Mouse (Mus musculus) stomach, embryonic 14.5 days (tissue): ENCODE measurements around the gene Ccdc142. TPM values are rescaled to one million over a fixed set of nuclear protein-coding genes. Genes with fewer than 3 reads are reported as not detected.

Experiments
- ATAC-seq: fragments of 200-750 bp; cut with Nextera tagmentation; 2 replicates; pipeline ENCODE4 v1.8.0; 2017; ENCODE audit warnings: low read depth, moderate TSS enrichment; ENCODE audit not compliant: insufficient number of reproducible peaks, insufficient read depth, low FRiP score
- H3K27ac ChIP-seq: fragments of 300-500 bp; sonication (generic); 2 replicates; pipeline ENCODE4 v1.5.1; 2014; ENCODE audit warnings: mild to moderate bottlenecking, low read length, moderate library complexity, mixed read lengths
- H3K27me3 ChIP-seq: fragments of 300-500 bp; sonication (generic); 2 replicates; pipeline ENCODE4 v1.6.1; 2014; ENCODE audit warnings: low read length, control low read depth, mixed read lengths; ENCODE audit not compliant: control insufficient read depth, insufficient read depth
- H3K36me3 ChIP-seq: fragments of 300-500 bp; sonication (generic); 2 replicates; pipeline ENCODE4 v1.6.1; 2014; ENCODE audit warnings: mild to moderate bottlenecking, control low read depth, low read length, moderate library complexity, mixed read lengths; ENCODE audit not compliant: control insufficient read depth, insufficient read depth
- H3K4me1 ChIP-seq: fragments of 300-500 bp; sonication (generic); 2 replicates; pipeline ENCODE4 v1.6.1; 2014; ENCODE audit warnings: low read length, control low read depth, mixed read lengths; ENCODE audit not compliant: control insufficient read depth, insufficient read depth
- H3K4me2 ChIP-seq: fragments of 300-500 bp; sonication (generic); replicated peaks from 2 replicates; pipeline ENCODE4 v1.6.1; 2014; ENCODE audit warnings: low read depth, low read length, control low read depth
- H3K4me3 ChIP-seq: fragments of 300-500 bp; sonication (generic); 2 replicates; pipeline ENCODE4 v1.5.1; 2014; ENCODE audit warnings: low read depth, low read length, control low read depth
- H3K9ac ChIP-seq: fragments of 300-500 bp; sonication (generic); replicated peaks from 2 replicates; pipeline ENCODE4 v1.6.1; 2014; ENCODE audit warnings: low read depth, mild to moderate bottlenecking, control low read depth, low read length, moderate library complexity, mixed read lengths
- H3K9me3 ChIP-seq: fragments of 300-500 bp; sonication (generic); 2 replicates; pipeline ENCODE4 v1.6.1; 2016; ENCODE audit warnings: low read depth, low read length, control low read depth; ENCODE audit not compliant: control insufficient read depth
- WGBS: fragments of 180-500 bp; shearing (Covaris S2); extraction: QIAGEN DNeasy Blood & Tissue Kit; methylation state at CpG from one replicate; pipeline ENCODE4 v1.1.7; 2014; 5-methylcytosine and 5-hydroxymethylcytosine counted together
- polyA plus RNA-seq: library from polyadenylated mRNA; unstranded; fragments of >200 nt; fragmentation: Nextera tagmentation; extraction: Ambion mirVana; gene quantifications from 2 replicates; pipeline ENCODE4 v1.2.1, GENCODE M21; 2014

Gene Ccdc142
- polyA plus RNA-seq, 1 experiment from 2014 or later = 3.5 TPM

- H3K9ac ChIP-seq = peak within 1 kb of the TSS; percentile 63
- WGBS = 0% methylated on average over 54 of the region's 54 CpGs
- peak within 1 kb of the TSS; percentile 77 for H3K27ac ChIP-seq
- peaks cover 5% of the 10 kb centered on the region; the same call in 1 of the 2 replicates for H3K4me1 ChIP-seq
- peaks cover 27% of the 10 kb centered on the region for H3K27me3 ChIP-seq
- H3K4me3 ChIP-seq = peak within 1 kb of the TSS; percentile 71
- H3K36me3 ChIP-seq = peaks cover 5% of the 10 kb centered on the region; the same call in 1 of the 2 replicates
- peak within 1 kb of the TSS; percentile 96 for H3K4me2 ChIP-seq
- H3K9me3 ChIP-seq = no peaks in the 10 kb centered on the region
- peak; percentile 49 for ATAC-seq
Measured at GRCm38 (mm10) chr6:83077630-83078323, 23.6 kb upstream of the Ccdc142 start, which contains the start of gene Pcgf1. Gene Pcgf1, plus strand, starts transcription at chr6:83077869.

DNA sequence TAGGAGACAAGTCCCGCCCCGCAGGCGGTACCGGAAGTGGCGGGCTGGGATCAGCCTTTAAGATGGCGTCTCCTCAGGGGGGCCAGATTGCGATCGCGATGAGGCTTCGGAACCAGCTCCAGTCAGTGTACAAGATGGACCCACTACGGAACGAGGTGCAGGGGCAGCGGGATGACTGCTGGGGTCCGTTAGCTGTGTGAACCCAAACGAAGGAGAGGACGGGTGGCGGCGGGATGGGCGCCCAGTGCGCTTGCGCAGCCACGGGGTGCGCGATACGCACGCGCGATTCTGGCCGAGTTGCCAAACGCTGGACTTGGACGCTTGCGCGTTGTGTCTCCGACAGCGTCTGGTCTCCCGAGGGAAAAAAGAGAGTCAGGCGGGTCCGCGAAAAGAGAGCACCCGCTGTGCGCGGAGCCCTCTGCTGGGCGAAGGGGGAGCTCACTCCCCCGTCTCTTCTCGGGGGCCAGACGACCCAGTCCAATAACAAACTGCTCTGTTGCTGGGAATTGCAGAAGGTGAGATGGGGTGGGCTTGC, 23.0 kb upstream of the Ccdc142 start:
- H3K27me3 ChIP-seq = peaks cover 27% of the 10 kb centered on the region
- ATAC-seq = peak; percentile 92
- H3K36me3 ChIP-seq = peaks cover 5% of the 10 kb centered on the region; the same call in 1 of the 2 replicates
- H3K9ac ChIP-seq = peak overlapping the region; percentile 51
- H3K4me2 ChIP-seq = peak overlapping the region; percentile 78
- peak overlapping the region; percentile 71 for H3K4me3 ChIP-seq
- H3K4me1 ChIP-seq = peaks cover 5% of the 10 kb centered on the region; the same call in 1 of the 2 replicates
- peak overlapping the region; percentile 77 for H3K27ac ChIP-seq
- under 1% methylated on average over 41 of the region's 46 CpGs for WGBS
- H3K9me3 ChIP-seq = no peaks in the 10 kb centered on the region

DNA sequence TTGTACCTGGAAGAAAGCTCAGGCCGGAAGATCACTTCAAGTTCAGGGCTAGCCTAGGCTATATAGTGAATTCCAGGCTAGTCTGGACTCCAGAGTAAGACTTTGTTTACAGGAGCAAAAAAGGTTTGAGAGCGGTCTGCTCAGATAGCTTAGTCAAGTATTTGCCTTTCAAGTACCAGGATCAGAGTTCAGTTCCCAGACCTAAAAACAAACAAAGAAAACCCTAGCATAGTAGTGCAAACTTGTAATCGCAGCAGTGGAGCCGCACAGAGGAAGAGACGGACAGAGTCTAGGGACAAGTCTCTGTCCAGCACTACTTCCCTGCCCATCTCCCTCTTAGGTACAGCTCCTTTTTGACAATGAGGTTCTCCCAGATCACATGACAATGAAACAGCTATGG, 21.2 kb upstream of the Ccdc142 start:
- Histone ChIP-seq H3K36me3 (peaks cover 5% of the 10 kb centered on the region; the same call in 1 of the 2 replicates), H3K4me3 (no peak overlapping the region), H3K4me2 (no peak overlapping the region), H3K4me1 (peaks cover 5% of the 10 kb centered on the region; the same call in 1 of the 2 replicates), H3K27me3 (peaks cover 27% of the 10 kb centered on the region), H3K9me3 (no peaks in the 10 kb centered on the region), H3K9ac (no peak overlapping the region), H3K27ac (no peak overlapping the region)
- no peak for ATAC-seq
- WGBS = 92% methylated on average over 5 of the region's 5 CpGs

GRCm38 (mm10) chr6:83083497-83083896, 17.9 kb upstream of the Ccdc142 start:
- 0 out of 2 replicates have a peak, but pooled peaks cover 7% of the 10 kb centered on the region for H3K4me1 ChIP-seq
- no peaks in the 10 kb centered on the region for H3K9me3 ChIP-seq
- H3K9ac ChIP-seq = no peak overlapping the region
- no peak overlapping the region for H3K27ac ChIP-seq
- WGBS = 16% methylated on average over 5 of the region's 5 CpGs
- H3K4me3 ChIP-seq = no peak overlapping the region
- peaks cover 45% of the 10 kb centered on the region for H3K27me3 ChIP-seq
- H3K36me3 ChIP-seq = peaks cover 5% of the 10 kb centered on the region; the same call in 1 of the 2 replicates
- H3K4me2 ChIP-seq = no peak overlapping the region
- ATAC-seq = no peak

- Histone ChIP-seq H3K27ac (no peak overlapping the region), H3K9me3 (no peaks in the 10 kb centered on the region), H3K4me1 (0 out of 2 replicates have a peak, but pooled peaks cover 4% of the 10 kb centered on the region), H3K36me3 (peaks cover 5% of the 10 kb centered on the region; the same call in 1 of the 2 replicates), H3K4me2 (no peak overlapping the region), H3K9ac (no peak overlapping the region), H3K27me3 (peaks cover 52% of the 10 kb centered on the region), H3K4me3 (no peak overlapping the region)
- ATAC-seq = no peak
- WGBS = 10% methylated on average over 6 of the region's 6 CpGs
Measured at GRCm38 (mm10) chr6:83084477-83084876, 16.9 kb upstream of the Ccdc142 start.

DNA sequence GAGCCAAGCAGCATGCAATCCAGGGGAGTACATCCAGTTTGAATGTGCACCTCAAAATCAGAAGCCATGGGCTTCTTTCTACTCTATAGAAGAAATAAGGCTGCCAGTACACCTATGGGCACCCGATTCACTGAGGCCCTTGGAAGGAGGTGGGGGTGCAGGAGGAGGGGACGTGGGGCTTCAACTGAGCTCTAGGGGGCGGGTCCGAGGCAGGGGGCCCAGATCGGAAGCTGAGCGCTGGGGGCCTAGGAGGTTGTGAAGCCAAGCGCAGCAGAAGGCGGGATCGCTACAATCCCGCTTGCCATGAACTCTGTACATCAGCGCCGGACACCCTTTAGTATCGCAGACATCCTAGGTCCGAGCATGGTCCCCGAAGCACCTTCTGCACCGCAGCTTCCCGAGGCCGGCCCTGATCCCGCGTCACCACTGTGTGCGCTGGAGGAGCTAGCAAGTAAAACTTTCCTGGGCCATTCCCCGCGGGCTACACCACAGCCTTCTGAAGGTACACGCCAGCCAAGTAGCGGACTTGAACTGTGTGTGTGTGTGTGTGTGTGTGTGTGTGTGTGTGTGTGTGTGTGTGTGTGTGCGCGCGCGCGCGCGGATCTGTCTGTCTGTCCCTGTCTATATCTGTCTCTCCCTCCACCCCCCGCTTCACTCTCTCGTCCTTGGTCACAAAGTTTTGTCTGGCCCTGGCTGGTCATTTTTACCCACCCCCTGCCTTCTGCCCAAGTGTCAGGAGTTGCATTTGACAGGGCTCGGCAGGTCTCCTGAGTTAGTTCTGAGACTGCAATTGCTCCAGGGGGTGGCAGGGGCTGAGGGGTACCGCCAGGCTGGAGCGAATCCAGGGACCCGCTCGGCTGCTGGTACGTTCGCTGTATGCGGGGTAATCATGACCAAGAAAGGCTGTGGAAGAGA, 15.0 kb upstream of the Ccdc142 start, which contains the start of gene Lbx2:
Gene Lbx2 (plus strand): TSS at position 247 of the 915 bp plus-strand sequence.
- no peak for ATAC-seq
- whole genome bisulfite sequencing = 3% methylated on average over 37 of the region's 42 CpGs
- Histone ChIP-seq H3K4me3 (peak within 1 kb of the TSS; percentile 18; the same call in 1 of the 2 replicates), H3K9me3 (no peaks in the 10 kb centered on the region), H3K4me2 (peak within 1 kb of the TSS; percentile 25; the same call in 1 of the 2 replicates), H3K4me1 (0 out of 2 replicates have a peak, but pooled peaks cover 4% of the 10 kb centered on the region), H3K36me3 (no peaks in the 10 kb centered on the region), H3K27ac (no peak within 1 kb of the TSS), H3K27me3 (peaks cover 52% of the 10 kb centered on the region), H3K9ac (no peak within 1 kb of the TSS)

GRCm38 (mm10) chr6:83087205-83087925, 14.0 kb upstream of the Ccdc142 start:
- Histone ChIP-seq H3K9ac (no peak overlapping the region), H3K27me3 (peaks cover 51% of the 10 kb centered on the region)

More at GRCm38 (mm10) chr6:83087205-83087925, 14.0 kb upstream of the Ccdc142 start:
- no peak for ATAC-seq
- Histone ChIP-seq H3K4me2 (peak overlapping the region; percentile 25), H3K9me3 (no peaks in the 10 kb centered on the region), H3K36me3 (no peaks in the 10 kb centered on the region), H3K4me3 (peak overlapping the region; percentile 18; the same call in 1 of the 2 replicates), H3K4me1 (0 out of 2 replicates have a peak, but pooled peaks cover 4% of the 10 kb centered on the region), H3K27ac (no peak overlapping the region)
- 4% methylated on average over 47 of the region's 47 CpGs for WGBS
